Mouse (Mus musculus) kidney, adult 2 months (tissue): ENCODE results near the gene Mars.

Experiments used
- CTCF ChIP-seq: fragments of 200-500 bp; conservative IDR thresholded peaks from 2 replicates; pipeline ENCODE4 v1.5.1; 2011; ENCODE audit warnings: low read depth, mild to moderate bottlenecking, control low read depth, low read length, moderate library complexity, mixed read lengths; ENCODE audit not compliant: insufficient read depth, insufficient read length
- POLR2A ChIP-seq: fragments of 200-500 bp; IDR thresholded peaks from one replicate; pipeline ENCODE4 v1.6.1; 2011; ENCODE audit warnings: low read depth, low read length, control low read depth

DNA sequence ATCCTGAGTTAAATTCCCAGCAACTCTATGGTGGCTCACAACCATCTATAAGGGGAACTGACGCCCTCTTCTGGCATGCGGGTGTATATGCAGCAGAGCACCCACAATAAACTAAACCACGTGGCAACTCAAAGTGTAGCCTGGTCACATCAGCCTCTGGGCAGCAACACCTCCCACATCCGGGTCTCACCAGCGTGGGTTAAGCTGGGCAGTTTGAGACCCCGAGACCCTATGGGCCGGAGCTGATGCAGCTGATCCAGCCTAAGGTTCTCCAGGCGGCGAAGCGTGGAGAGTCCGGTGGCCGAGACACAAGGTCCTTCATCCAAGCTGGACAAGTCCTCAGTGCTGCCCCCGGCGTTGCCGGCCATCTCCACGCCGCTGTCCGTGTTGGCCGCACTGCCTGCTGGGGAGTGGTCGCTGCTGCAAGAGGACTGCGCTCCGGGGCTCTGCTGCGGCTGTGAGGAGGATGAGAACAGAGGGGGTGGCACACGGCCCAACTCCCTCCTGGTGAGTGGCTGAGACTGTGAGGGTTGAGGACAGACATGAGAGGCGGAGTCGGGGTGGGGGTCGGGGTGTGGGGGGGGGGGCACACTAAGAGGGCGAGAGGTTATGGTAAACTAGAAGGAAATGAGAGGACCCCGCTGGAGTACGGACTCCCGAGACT is 20.8 kb upstream of the Mars start:
- TF ChIP-seq CTCF: 0 out of 2 replicates have a peak, but pooled peaks have one; percentile 21
- TF ChIP-seq POLR2A: no peak
